Mouse (Mus musculus): ENCODE results near the gene Ctsa. TPM values are rescaled to one million over a fixed set of nuclear protein-coding genes. Genes with fewer than 3 reads are reported as not detected.

Ctsa gene
- 125 and 165 TPM in 2 replicates for polyA plus RNA-seq (2012; rRNA removed)

DNA sequence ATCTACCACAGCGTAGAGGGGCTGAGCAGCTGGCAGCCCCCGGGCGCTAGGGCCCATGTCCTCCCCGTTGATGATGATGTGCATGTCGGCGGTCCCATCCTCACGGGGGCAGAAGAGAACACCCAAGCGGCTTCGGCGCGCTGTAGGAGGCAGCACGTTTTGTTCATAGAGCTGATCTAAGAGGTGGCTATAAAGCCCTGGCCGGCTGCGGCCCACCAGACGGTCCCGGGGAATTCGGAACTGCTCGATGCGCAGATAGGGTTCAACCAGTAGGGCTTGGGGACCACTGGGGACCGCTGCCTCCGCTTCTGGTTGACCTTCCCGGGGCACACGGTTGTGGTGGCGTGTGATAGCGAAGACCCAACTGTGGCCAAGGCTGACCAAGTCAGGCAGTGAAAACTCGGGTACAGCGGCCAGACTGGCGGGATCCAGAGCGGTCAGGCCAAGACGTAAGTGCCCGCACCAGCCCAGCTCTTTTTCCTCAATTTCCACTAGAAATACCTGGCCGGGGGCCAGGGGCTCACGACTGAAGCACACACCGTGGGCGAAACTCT is at the start of gene Ctsa:
Gene Ctsa (plus strand): TSS at position 126 of the 554 bp plus-strand sequence.
- TF ChIP-seq CTCF (IDR thresholded peaks at IDR 0.05; ENCODE audit: borderline replicate concordance, extremely low read depth, insufficient read depth, insufficient read length) (peak; percentile 47; the same call in 1 of the 2 replicates), POLR2A (IDR thresholded peaks at IDR 0.05; ENCODE audit: borderline replicate concordance, extremely low read depth, insufficient read depth, insufficient read length, poor library complexity, severe bottlenecking) (peak; percentile 39; the same call in 1 of the 2 replicates)
- DNase-seq (ENCODE audit: low read depth): peak; percentile 86

DNA sequence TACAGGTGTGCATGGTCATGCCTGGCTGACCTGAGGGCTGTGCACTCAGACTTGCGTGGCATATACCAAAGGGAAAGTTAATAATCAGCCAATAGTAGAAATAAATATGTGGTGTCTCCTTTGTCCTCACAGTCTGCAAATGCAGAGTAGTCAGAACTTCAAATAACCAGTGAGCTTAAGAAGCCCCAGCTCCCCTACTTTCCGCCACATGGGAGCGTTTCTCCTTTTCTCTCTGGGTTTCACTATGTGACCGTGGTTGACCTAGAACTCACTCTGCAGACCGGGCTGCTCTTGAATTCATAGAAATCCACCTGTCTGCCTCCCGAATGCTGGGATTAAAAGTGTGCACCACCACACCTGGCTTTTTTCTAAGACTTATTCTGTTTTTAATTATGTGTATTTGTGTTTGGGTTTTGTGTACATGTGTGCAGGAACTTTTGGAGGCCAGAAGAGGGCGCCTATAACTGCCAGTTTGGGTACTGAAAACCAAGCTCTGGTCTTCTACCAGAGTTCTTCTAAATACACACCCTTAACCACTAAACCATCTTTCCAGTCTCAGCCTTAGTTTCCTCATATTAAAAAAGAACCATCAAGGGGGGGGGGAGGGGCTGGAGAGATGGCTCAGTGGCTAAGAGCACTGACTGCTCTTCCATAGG is 48.6 kb upstream of the Ctsa start:
- TF ChIP-seq POLR2A (IDR thresholded peaks at IDR 0.05; ENCODE audit: borderline replicate concordance, extremely low read depth, insufficient read depth, insufficient read length, poor library complexity, severe bottlenecking) (no peak), CTCF (IDR thresholded peaks at IDR 0.05; ENCODE audit: borderline replicate concordance, extremely low read depth, insufficient read depth, insufficient read length) (peak; percentile 24; the same call in 1 of the 2 replicates)

GRCm38 (mm10) chr2:164784869-164785420 is 47.7 kb upstream of the Ctsa start:
- DNase-seq (ENCODE audit: low read depth): no peak
- TF ChIP-seq CTCF (IDR thresholded peaks at IDR 0.05; ENCODE audit: borderline replicate concordance, extremely low read depth, insufficient read depth, insufficient read length): no peak
- no peak for TF ChIP-seq POLR2A (IDR thresholded peaks at IDR 0.05; ENCODE audit: borderline replicate concordance, extremely low read depth, insufficient read depth, insufficient read length, poor library complexity, severe bottlenecking)

More for the DNA sequence above, 48.6 kb upstream of the Ctsa start:
- DNase-seq (ENCODE audit: low read depth): peak; percentile 23

DNA sequence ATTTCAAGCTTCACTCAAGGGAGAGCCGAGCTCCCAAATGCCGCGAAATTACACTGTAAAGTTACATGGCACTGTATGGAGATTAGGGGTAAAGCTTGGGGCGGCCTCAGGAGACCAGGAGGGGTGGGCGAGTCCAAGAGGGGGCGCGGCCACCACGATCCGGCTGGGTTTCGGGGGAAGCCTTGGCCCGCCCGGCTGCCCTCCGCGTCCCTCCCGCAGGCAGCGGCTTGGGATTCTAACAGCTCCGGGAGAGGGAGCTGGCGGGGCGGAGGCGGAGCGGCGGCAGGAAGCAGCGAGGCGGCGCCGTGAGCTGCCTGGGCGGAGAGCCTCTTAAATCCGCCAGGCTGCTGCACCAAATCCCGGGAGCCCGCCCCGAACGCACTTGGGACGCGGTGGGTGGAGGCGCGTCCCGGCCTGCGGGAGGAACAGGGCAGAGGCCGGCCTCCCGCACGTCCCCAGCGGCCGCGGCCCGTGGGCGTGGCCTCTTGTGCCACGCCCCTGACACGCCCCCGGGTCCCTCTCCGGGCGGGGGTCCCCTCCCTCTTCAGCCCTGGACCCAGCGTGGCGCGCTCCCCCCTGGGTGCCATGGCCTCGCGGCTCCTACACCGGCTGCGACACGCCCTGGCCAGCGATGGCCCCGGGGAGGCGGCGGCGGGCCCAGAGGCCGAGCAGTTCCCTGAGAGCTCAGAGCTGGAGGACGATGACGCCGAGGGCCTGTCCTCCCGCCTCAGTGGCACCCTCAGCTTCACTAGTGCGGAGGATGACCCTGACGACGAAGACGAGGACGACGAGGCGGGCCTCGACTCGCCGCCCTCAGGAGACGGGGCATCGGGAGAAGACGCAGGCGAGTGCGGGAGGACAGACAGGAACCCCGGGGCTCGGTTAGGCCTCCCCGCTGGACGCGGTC is 46.9 kb upstream of the Ctsa start, which contains the start of gene Snx21:
Gene Snx21 (plus strand): TSS at position 343 of the 907 bp plus-strand sequence.
- peak; percentile 9; the same call in 1 of the 2 replicates for TF ChIP-seq CTCF (IDR thresholded peaks at IDR 0.05; ENCODE audit: borderline replicate concordance, extremely low read depth, insufficient read depth, insufficient read length)
- peak; percentile 36; the same call in 1 of the 2 replicates for TF ChIP-seq POLR2A (IDR thresholded peaks at IDR 0.05; ENCODE audit: borderline replicate concordance, extremely low read depth, insufficient read depth, insufficient read length, poor library complexity, severe bottlenecking)
- DNase-seq (ENCODE audit: low read depth): peak; percentile 92

DNA sequence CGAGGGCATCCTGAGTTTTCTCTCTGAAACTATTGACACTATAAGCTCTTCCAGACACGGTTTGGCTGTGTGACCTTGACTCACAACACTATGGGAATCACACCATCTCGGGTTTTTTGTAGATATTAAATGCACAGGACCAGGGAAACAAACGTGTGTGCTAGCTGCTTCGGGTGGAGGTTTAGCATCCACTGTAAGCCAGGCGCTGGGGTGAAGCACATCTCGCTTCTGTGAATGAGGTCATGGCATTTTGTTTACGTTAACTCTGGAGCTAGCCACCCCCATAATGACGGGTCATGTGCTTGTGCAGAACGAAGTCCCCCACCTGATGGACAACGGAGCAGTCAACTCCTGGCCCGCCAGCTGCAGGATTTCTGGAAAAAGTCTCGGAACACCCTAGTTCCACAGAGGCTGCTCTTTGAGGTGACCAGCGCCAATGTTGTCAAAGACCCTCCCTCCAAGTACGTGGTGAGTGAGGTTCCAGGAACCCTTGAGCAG is 46.2 kb upstream of the Ctsa start:
- DNase-seq (ENCODE audit: low read depth): peak; percentile 26
- TF ChIP-seq POLR2A (IDR thresholded peaks at IDR 0.05; ENCODE audit: borderline replicate concordance, extremely low read depth, insufficient read depth, insufficient read length, poor library complexity, severe bottlenecking) (no peak), CTCF (IDR thresholded peaks at IDR 0.05; ENCODE audit: borderline replicate concordance, extremely low read depth, insufficient read depth, insufficient read length) (no peak)

- TF ChIP-seq POLR2A (IDR thresholded peaks at IDR 0.05; ENCODE audit: borderline replicate concordance, extremely low read depth, insufficient read depth, insufficient read length, poor library complexity, severe bottlenecking): no peak
Observed at GRCm38 (mm10) chr2:164787032-164787431, 45.6 kb upstream of the Ctsa start.

GRCm38 (mm10) chr2:164787779-164788178 is 44.9 kb upstream of the Ctsa start:
- TF ChIP-seq CTCF (IDR thresholded peaks at IDR 0.05; ENCODE audit: borderline replicate concordance, extremely low read depth, insufficient read depth, insufficient read length) (no peak), POLR2A (IDR thresholded peaks at IDR 0.05; ENCODE audit: borderline replicate concordance, extremely low read depth, insufficient read depth, insufficient read length, poor library complexity, severe bottlenecking) (no peak)
- no peak for DNase-seq (ENCODE audit: low read depth)

More at GRCm38 (mm10) chr2:164787032-164787431, 45.6 kb upstream of the Ctsa start:
- DNase-seq (ENCODE audit: low read depth): no peak

DNA sequence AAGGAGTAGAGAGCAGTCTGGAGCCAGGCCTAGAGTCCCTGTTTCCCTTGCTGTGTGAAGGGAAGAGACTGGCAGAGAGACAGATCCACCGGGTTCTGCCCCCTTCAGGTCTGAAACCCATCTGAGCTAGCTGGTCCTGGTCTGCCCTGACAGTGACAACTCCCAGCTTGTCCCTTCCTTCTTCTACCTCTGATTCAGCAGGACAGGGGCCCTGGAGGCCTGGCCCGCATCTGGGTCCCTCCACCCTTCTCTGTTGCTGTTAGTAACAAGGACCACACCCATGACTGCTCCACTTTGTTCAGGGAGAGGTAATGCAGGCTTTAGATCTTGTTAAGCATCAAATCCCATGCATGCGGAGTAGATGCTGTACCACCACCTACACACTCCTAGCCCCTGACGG is 44.3 kb upstream of the Ctsa start:
- no peak for DNase-seq (ENCODE audit: low read depth)
- no peak for TF ChIP-seq CTCF (IDR thresholded peaks at IDR 0.05; ENCODE audit: borderline replicate concordance, extremely low read depth, insufficient read depth, insufficient read length)
- TF ChIP-seq POLR2A (IDR thresholded peaks at IDR 0.05; ENCODE audit: borderline replicate concordance, extremely low read depth, insufficient read depth, insufficient read length, poor library complexity, severe bottlenecking): no peak

DNA sequence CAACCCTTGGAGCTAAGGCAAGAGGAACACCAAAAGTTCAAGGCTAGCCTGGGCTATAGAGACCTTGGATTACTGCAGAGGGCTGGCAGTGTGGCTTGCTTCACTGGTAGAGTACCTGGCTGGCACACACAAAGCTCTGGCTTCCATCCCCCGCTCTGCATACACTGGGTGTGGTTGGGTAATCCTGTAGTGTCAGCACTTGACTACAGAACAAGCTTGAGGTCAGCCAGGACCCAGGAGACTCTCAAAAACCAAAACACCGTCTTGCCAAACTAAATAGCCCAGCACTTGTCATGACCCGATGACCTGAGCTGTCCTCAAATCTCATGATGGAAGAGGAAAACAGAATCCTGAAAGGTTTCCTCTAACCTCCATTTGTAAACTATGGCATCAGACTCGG is 42.2 kb upstream of the Ctsa start:
- TF ChIP-seq POLR2A (IDR thresholded peaks at IDR 0.05; ENCODE audit: borderline replicate concordance, extremely low read depth, insufficient read depth, insufficient read length, poor library complexity, severe bottlenecking) (no peak), CTCF (IDR thresholded peaks at IDR 0.05; ENCODE audit: borderline replicate concordance, extremely low read depth, insufficient read depth, insufficient read length) (no peak)

GRCm38 (mm10) chr2:164791841-164792261 is 40.8 kb upstream of the Ctsa start:
- no peak for DNase-seq (ENCODE audit: low read depth)
- TF ChIP-seq CTCF (IDR thresholded peaks at IDR 0.05; ENCODE audit: borderline replicate concordance, extremely low read depth, insufficient read depth, insufficient read length): no peak
- TF ChIP-seq POLR2A (IDR thresholded peaks at IDR 0.05; ENCODE audit: borderline replicate concordance, extremely low read depth, insufficient read depth, insufficient read length, poor library complexity, severe bottlenecking): no peak

More for the DNA sequence above, 42.2 kb upstream of the Ctsa start:
- no peak for DNase-seq (ENCODE audit: low read depth)
